Mouse (Mus musculus) liver, adult 2 months (tissue): ENCODE results near the gene Krtdap. TPM values are rescaled to one million over a fixed set of nuclear protein-coding genes. Genes with fewer than 3 reads are reported as not detected.
A peak's percentile ranks its signal among the peaks of the same experiment; 100 is the strongest.

ENCODE experiments used
- DNase-seq: peaks from one replicate; pipeline ENCODE4 v3.0.0-alpha.2; 2011; ENCODE audit warnings: low read depth, low spot score; ENCODE audit errors: extremely low read depth
- H3K27ac ChIP-seq: fragments of 200-500 bp; replicated peaks from 2 replicates; pipeline ENCODE4 v1.5.1; 2012; ENCODE audit warnings: low read depth, mild to moderate bottlenecking, control low read depth, inconsistent platforms, low read length; ENCODE audit not compliant: insufficient read depth
- H3K27me3 ChIP-seq: fragments of 200-500 bp; 2 replicates; pipeline ENCODE4 v1.6.1; 2012; ENCODE audit warnings: mild to moderate bottlenecking, moderate library complexity, low read length, inconsistent platforms; ENCODE audit not compliant: control insufficient read depth, insufficient read depth
- H3K36me3 ChIP-seq: fragments of 200-500 bp; 2 replicates; pipeline ENCODE4 v1.6.1; 2012; ENCODE audit warnings: low read length, inconsistent platforms; ENCODE audit not compliant: control insufficient read depth, insufficient read depth
- H3K4me1 ChIP-seq: fragments of 200-500 bp; 2 replicates; pipeline ENCODE4 v1.6.1; 2011; ENCODE audit warnings: low read length; ENCODE audit not compliant: control insufficient read depth, insufficient read depth
- H3K4me3 ChIP-seq: fragments of 200-500 bp; 2 replicates; pipeline ENCODE4 v1.5.1; 2011; ENCODE audit warnings: low read depth, mild to moderate bottlenecking, control low read depth, low read length, moderate library complexity; ENCODE audit not compliant: insufficient read depth
- H3K79me2 ChIP-seq: fragments of 200-500 bp; 2 replicates; pipeline ENCODE4 v1.6.1; 2012; ENCODE audit warnings: inconsistent platforms, mild to moderate bottlenecking, low read length, moderate library complexity; ENCODE audit not compliant: control insufficient read depth, insufficient read depth
- H3K9ac ChIP-seq: fragments of 200-500 bp; 2 replicates; pipeline ENCODE4 v1.6.1; 2012; ENCODE audit warnings: low read depth, mild to moderate bottlenecking, control low read depth, inconsistent platforms, low read length
- CTCF ChIP-seq: fragments of 200-500 bp; IDR thresholded peaks from 2 replicates; pipeline ENCODE4 v1.5.1; 2011; ENCODE audit warnings: low read depth, low read length, control low read depth
- POLR2A ChIP-seq: fragments of 200-500 bp; IDR thresholded peaks from 2 replicates; pipeline ENCODE4 v1.6.1; 2011; ENCODE audit warnings: low read length, control low read depth; ENCODE audit not compliant: insufficient read depth; ENCODE audit errors: extremely low read depth
- WGBS: fragments of 180-500 bp; shearing (Covaris S2); methylation state at CpG from one replicate; pipeline ENCODE4 v1.1.7; 2018; 5-methylcytosine and 5-hydroxymethylcytosine counted together
- polyA plus RNA-seq: library from polyadenylated mRNA; depleted of rRNA; stranded (reverse); fragments of >200 nt; gene quantifications from 2 replicates; pipeline ENCODE4 v1.2.3, GENCODE M21; 2012
- total RNA-seq: library from RNA; depleted of rRNA; stranded (reverse); fragments of >200 nt; gene quantifications from 2 replicates; pipeline ENCODE4 v1.2.3, GENCODE M21; 2014

Krtdap gene
- total and polyA plus RNA-seq, 2 experiments = not detected

DNA sequence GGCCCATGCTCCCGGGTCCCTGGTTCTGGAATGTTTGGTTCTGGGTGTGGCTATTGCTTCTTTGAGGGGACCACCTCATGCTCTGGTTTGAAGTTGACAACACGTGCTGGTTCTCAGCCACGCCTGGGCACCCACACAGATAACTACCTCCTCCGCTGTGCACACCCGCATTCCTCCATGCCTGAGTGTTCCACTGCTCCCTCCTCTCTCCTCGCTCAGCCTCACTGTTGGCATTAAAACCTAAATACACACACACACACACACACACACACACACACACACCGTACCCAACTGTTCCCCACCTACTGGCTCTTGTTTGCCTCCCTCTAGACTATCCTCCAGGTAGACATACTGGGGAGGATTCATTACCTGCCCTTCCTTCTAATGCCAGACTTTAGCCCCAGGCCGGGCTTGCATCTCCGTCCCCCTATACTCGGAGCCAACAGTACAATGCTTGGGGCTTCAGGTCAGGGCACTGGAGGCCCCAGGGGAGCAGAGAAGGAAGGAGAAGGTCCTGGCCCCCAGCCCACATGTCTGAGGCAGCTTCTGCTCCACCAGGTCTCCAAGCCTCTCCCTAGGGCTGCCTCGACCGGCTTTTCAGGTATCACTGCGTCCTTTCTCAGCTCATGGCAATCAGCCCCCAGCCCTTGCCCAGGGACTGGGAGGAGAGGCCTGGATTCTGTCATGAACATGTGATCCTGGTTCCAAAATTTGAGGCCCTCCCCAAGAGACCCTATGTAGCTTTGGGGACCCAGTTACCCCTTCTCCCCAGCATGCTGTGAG, 37.7 kb upstream of the Krtdap start:
- WGBS = 86% methylated on average over 13 of the region's 13 CpGs
- no peaks in the 10 kb centered on the region for H3K36me3 ChIP-seq
- TF ChIP-seq CTCF (no peak), POLR2A (no peak)

DNA sequence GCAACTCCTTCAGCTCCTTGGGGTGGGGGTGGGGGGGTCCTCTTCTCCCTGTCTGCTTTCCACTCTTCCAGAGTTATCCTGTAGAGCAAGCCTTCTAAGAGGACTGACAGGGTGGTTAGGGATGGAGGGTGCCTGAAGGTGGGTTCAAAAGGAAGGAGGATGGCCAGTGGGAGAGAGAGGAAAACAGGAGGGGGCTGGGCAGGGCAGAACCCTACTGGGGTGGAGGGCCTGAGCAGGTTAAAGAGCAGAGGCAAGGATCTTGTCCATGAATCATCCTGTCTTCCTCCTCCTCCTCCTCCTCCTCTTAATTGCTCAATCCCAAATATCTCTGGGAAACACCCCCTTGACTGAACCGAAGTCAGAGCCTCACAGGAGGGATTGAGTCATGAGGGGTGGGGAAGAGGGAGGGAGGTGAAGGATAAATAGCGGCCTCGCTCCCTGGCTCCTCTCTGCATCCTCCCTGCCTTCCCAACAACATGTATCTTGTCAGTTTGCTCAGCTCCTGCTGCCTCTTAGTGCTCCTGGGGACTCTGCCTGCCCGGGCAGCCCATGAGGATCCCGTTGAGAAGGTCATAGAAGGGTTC, 36.5 kb upstream of the Krtdap start, which contains the start of gene Sbsn:
TSS of gene Sbsn (plus strand) at position 386 of the 584 bp plus-strand sequence.
- WGBS = 60% methylated on average over 5 of the region's 5 CpGs
- no peak for DNase-seq
- no peaks in the 10 kb centered on the region for H3K4me1 ChIP-seq
- H3K27me3 ChIP-seq = no peaks in the 10 kb centered on the region
- TF ChIP-seq POLR2A (no peak), CTCF (no peak)
- no peak within 1 kb of the TSS for H3K9ac ChIP-seq
- H3K79me2 ChIP-seq = no peaks in the 10 kb centered on the region
- H3K27ac ChIP-seq = no peak within 1 kb of the TSS
- H3K4me3 ChIP-seq = no peak within 1 kb of the TSS
- H3K36me3 ChIP-seq = no peaks in the 10 kb centered on the region

More for the DNA sequence above, 37.7 kb upstream of the Krtdap start:
- DNase-seq = no peak
- H3K4me1 ChIP-seq = no peaks in the 10 kb centered on the region
- no peaks in the 10 kb centered on the region for H3K27me3 ChIP-seq
- no peak overlapping the region for H3K4me3 ChIP-seq
- no peak overlapping the region for H3K27ac ChIP-seq
- no peak overlapping the region for H3K9ac ChIP-seq
- no peaks in the 10 kb centered on the region for H3K79me2 ChIP-seq

DNA sequence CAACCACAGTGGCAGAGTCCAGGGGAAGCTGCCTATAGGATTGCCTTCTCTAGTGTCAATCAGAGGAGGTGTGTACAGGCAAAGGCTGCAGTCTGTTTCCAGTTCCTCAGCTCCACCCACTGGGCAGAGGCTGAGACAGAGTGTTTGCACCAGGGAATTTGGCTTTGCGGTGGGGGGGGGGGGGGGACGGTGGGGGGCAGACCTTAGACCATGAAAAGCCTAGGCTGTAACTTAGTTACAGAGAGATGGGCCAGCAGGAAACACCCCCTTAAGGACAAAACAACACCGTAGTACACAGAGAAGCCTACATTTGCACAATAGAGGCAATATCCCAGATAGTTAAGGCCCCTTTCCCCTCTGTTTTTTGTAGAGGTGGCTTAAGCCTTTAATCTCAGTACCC, 30.7 kb upstream of the Krtdap start:
- no peaks in the 10 kb centered on the region for H3K36me3 ChIP-seq
- H3K4me3 ChIP-seq = no peak overlapping the region
- no peaks in the 10 kb centered on the region for H3K79me2 ChIP-seq
- 69% methylated on average over 3 of the region's 3 CpGs for WGBS
- H3K27ac ChIP-seq = no peak overlapping the region
- no peaks in the 10 kb centered on the region for H3K4me1 ChIP-seq
- H3K9ac ChIP-seq = no peak overlapping the region
- TF ChIP-seq CTCF (no peak), POLR2A (no peak)
- H3K27me3 ChIP-seq = no peaks in the 10 kb centered on the region
- no peak for DNase-seq

DNA sequence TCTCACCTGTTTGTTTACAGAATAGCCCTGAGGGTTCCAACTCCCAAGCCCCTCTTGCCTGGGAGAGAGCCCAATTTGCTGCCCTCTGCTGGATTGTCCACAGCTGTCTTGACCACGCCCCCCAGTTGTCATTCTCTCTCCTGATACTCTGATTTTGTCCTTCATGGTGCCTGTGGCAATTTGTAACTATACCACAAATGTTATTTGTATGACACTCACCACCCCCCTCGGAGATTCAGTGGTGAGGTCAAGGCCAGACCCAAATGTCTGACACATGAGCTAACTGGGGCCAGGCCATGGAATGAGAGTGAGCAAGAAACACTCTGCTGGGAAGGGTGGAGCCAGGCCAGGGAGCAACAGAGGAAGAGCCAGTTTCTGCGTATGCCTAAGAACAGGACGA, 28.8 kb upstream of the Krtdap start:
- H3K4me3 ChIP-seq = no peak overlapping the region
- no peak for DNase-seq
- H3K27ac ChIP-seq = no peak overlapping the region
- no peaks in the 10 kb centered on the region for H3K4me1 ChIP-seq
- H3K9ac ChIP-seq = no peak overlapping the region
- no peaks in the 10 kb centered on the region for H3K36me3 ChIP-seq
- TF ChIP-seq POLR2A (no peak), CTCF (peak; percentile 72)
- no peaks in the 10 kb centered on the region for H3K79me2 ChIP-seq
- 34% methylated on average over 4 of the region's 4 CpGs for WGBS
- H3K27me3 ChIP-seq = no peaks in the 10 kb centered on the region

DNA sequence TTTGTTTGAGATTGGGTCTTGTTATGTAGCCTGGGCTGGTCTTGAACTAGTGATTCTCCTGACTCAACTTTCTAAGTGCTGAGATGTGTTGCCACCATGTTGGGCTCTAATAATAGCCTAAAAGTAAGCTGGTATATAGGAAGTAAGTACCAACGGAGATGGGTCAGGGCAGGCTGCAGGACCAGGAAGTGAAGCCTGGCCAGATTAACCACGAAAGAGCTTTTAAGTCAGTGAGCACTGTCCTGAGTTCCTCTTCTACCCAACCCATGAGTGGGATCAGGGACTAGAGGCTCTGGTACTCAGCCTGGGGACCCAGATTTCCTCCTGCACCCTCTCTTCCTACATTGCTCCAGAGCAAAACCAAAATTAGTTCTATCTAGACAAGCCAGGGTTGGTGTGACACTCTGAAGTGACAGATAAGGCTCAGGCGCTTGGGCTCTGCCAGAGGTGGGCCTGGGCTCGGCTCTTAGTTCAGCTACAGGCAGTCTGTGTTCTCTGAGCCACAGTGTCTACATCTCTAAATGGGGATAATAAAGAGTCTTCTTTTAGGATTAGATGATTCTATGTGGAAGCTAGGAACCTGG, 25.8 kb upstream of the Krtdap start:
- Histone ChIP-seq H3K9ac (no peak overlapping the region), H3K36me3 (no peaks in the 10 kb centered on the region), H3K79me2 (no peaks in the 10 kb centered on the region), H3K27ac (no peak overlapping the region), H3K27me3 (no peaks in the 10 kb centered on the region), H3K4me3 (no peak overlapping the region), H3K4me1 (no peaks in the 10 kb centered on the region)
- no peak for DNase-seq
- no peak for TF ChIP-seq CTCF
- no peak for TF ChIP-seq POLR2A
- WGBS = 77% methylated on average over 4 of the region's 4 CpGs

DNA sequence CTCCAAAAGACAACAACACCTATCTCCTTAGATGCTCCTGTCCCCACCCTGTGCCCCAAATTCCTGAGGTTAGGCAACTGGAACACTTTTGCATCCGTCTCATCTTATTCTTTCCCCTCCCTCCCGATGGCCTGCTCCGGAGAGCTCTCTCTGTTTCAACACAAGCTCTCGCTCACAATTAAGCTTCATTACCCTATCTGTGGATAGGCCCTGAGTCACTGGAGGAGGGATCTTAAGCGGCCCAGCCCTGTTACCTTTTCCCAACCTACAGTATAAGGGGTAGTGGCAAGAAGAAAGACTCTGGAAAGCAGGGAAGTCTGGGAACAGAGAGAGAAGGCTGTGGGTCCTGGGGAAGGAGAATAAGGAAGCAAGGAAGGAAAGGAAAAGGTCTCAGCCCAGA, 24.2 kb upstream of the Krtdap start, which contains the start of gene Dmkn:
TSS of gene Dmkn (plus strand) at position 301 of the 400 bp plus-strand sequence.
- no peaks in the 10 kb centered on the region for H3K4me1 ChIP-seq
- WGBS = 71% methylated on average over 5 of the region's 5 CpGs

More for the DNA sequence above, 24.2 kb upstream of the Krtdap start, which contains the start of gene Dmkn:
- Histone ChIP-seq H3K36me3 (no peaks in the 10 kb centered on the region), H3K4me3 (no peak within 1 kb of the TSS), H3K27ac (no peak within 1 kb of the TSS), H3K27me3 (no peaks in the 10 kb centered on the region), H3K9ac (no peak within 1 kb of the TSS), H3K79me2 (no peaks in the 10 kb centered on the region)
- TF ChIP-seq POLR2A (no peak), CTCF (no peak)
- no peak for DNase-seq
